Mouse (Mus musculus) lung, embryonic 16.5 days (tissue): ENCODE measurements around the gene Golga5. TPM values are rescaled to one million over a fixed set of nuclear protein-coding genes. Genes with fewer than 3 reads are reported as not detected.

Experiments used
- ATAC-seq: fragments of 200-750 bp; cut with Nextera tagmentation; 2 replicates; pipeline ENCODE4 v1.8.0; 2017; ENCODE audit warnings: low read depth, mild to moderate bottlenecking, moderate library complexity
- H3K27ac ChIP-seq: fragments of 300-500 bp; sonication (generic); 2 replicates; pipeline ENCODE4 v1.5.1; 2014; ENCODE audit warnings: mild to moderate bottlenecking, control low read depth, low read length
- H3K27me3 ChIP-seq: fragments of 300-500 bp; sonication (generic); 2 replicates; pipeline ENCODE4 v1.6.1; 2014; ENCODE audit warnings: low read depth, low read length, mixed read lengths; ENCODE audit not compliant: control insufficient read depth, insufficient read depth
- H3K36me3 ChIP-seq: fragments of 300-500 bp; sonication (generic); 2 replicates; pipeline ENCODE4 v1.6.1; 2014; ENCODE audit warnings: low read length; ENCODE audit not compliant: control insufficient read depth, insufficient read depth
- H3K4me1 ChIP-seq: fragments of 300-500 bp; sonication (generic); replicated peaks from 2 replicates; pipeline ENCODE4 v1.6.1; 2014; ENCODE audit warnings: low read length, mixed read lengths; ENCODE audit not compliant: control insufficient read depth, insufficient read depth
- H3K4me2 ChIP-seq: fragments of 300-500 bp; sonication (generic); 2 replicates; pipeline ENCODE4 v1.6.1; 2014; ENCODE audit warnings: low read depth, low read length, control low read depth
- H3K4me3 ChIP-seq: fragments of 300-500 bp; sonication (generic); 2 replicates; pipeline ENCODE4 v1.5.1; 2014; ENCODE audit warnings: mild to moderate bottlenecking, low read length, control low read depth
- H3K9ac ChIP-seq: fragments of 300-500 bp; sonication (generic); 2 replicates; pipeline ENCODE4 v1.6.1; 2014; ENCODE audit warnings: low read length, control low read depth
- H3K9me3 ChIP-seq: fragments of 300-500 bp; sonication (generic); 2 replicates; pipeline ENCODE4 v1.6.1; 2016; ENCODE audit warnings: low read length; ENCODE audit not compliant: control insufficient read depth
- WGBS: fragments of 180-500 bp; shearing (Covaris S2); extraction: QIAGEN DNeasy Blood & Tissue Kit; methylation state at CpG from one replicate; pipeline ENCODE4 v1.1.7; 2014; 5-methylcytosine and 5-hydroxymethylcytosine counted together
- polyA plus RNA-seq: library from polyadenylated mRNA; unstranded; fragments of >200 nt; fragmentation: Nextera tagmentation; extraction: Ambion mirVana; gene quantifications from 2 replicates; pipeline ENCODE4 v1.2.1, GENCODE M21; 2015

Gene Golga5
- 34.2 and 35.5 TPM in 2 replicates for polyA plus RNA-seq

- Histone ChIP-seq H3K4me1 (peaks cover 7% of the 10 kb centered on the region), H3K4me2 (peak within 1 kb of the TSS; percentile 86), H3K27ac (peak within 1 kb of the TSS; percentile 62), H3K4me3 (peak within 1 kb of the TSS; percentile 99), H3K27me3 (no peaks in the 10 kb centered on the region), H3K36me3 (peaks cover 12% of the 10 kb centered on the region), H3K9me3 (no peaks in the 10 kb centered on the region), H3K9ac (peak within 1 kb of the TSS; percentile 91)
- 0% methylated on average over 73 of the region's 86 CpGs for WGBS
- ATAC-seq, result peak; percentile 100
Observed at GRCm38 (mm10) chr12:102468894-102469764, at the start of gene Golga5. Gene Golga5 (plus strand): TSS chr12:102469135.

GRCm38 (mm10) chr12:102419544-102419943 lies 49.4 kb upstream of the Golga5 start:
- H3K27ac ChIP-seq, result no peak overlapping the region
- peaks cover 8% of the 10 kb centered on the region; the same call in 1 of the 2 replicates for H3K4me1 ChIP-seq
- H3K27me3 ChIP-seq, result no peaks in the 10 kb centered on the region
- H3K9me3 ChIP-seq, result no peaks in the 10 kb centered on the region
- H3K36me3 ChIP-seq, result 0 out of 2 replicates have a peak, but pooled peaks cover 3% of the 10 kb centered on the region
- WGBS, result 66% methylated on average over 3 of the region's 3 CpGs
- H3K4me2 ChIP-seq, result no peak overlapping the region
- no peak for ATAC-seq
- no peak overlapping the region for H3K4me3 ChIP-seq
- H3K9ac ChIP-seq, result no peak overlapping the region

GRCm38 (mm10) chr12:102420168-102420890 lies 48.6 kb upstream of the Golga5 start:
- Histone ChIP-seq H3K27me3 (no peaks in the 10 kb centered on the region), H3K4me3 (no peak overlapping the region), H3K9ac (no peak overlapping the region), H3K4me2 (no peak overlapping the region), H3K36me3 (0 out of 2 replicates have a peak, but pooled peaks cover 3% of the 10 kb centered on the region), H3K9me3 (no peaks in the 10 kb centered on the region), H3K4me1 (peaks cover 14% of the 10 kb centered on the region; the same call in 1 of the 2 replicates), H3K27ac (no peak overlapping the region)
- 73% methylated on average over 10 of the region's 10 CpGs for WGBS
- no peak for ATAC-seq

- no peak overlapping the region for H3K9ac ChIP-seq
- 39% methylated on average over 6 of the region's 6 CpGs for WGBS
- H3K4me2 ChIP-seq, result no peak overlapping the region
- no peaks in the 10 kb centered on the region for H3K27me3 ChIP-seq
- ATAC-seq, result peak; percentile 85
- H3K4me1 ChIP-seq, result peaks cover 14% of the 10 kb centered on the region; the same call in 1 of the 2 replicates
- H3K9me3 ChIP-seq, result 0 out of 2 replicates have a peak, but pooled peaks cover 2% of the 10 kb centered on the region
- H3K27ac ChIP-seq, result peak overlapping the region; percentile 62
- no peak overlapping the region for H3K4me3 ChIP-seq
- peaks cover 6% of the 10 kb centered on the region; the same call in 1 of the 2 replicates for H3K36me3 ChIP-seq
Observed at GRCm38 (mm10) chr12:102422065-102422464, 46.9 kb upstream of the Golga5 start.

GRCm38 (mm10) chr12:102422623-102423320 lies 46.2 kb upstream of the Golga5 start:
- no peak for ATAC-seq
- H3K9me3 ChIP-seq, result 0 out of 2 replicates have a peak, but pooled peaks cover 2% of the 10 kb centered on the region
- no peaks in the 10 kb centered on the region for H3K27me3 ChIP-seq
- peak overlapping the region; percentile 62 for H3K27ac ChIP-seq
- no peak overlapping the region for H3K4me3 ChIP-seq
- peaks cover 14% of the 10 kb centered on the region; the same call in 1 of the 2 replicates for H3K4me1 ChIP-seq
- no peak overlapping the region for H3K9ac ChIP-seq
- H3K36me3 ChIP-seq, result peaks cover 6% of the 10 kb centered on the region; the same call in 1 of the 2 replicates
- WGBS, result 75% methylated on average over 11 of the region's 11 CpGs
- no peak overlapping the region for H3K4me2 ChIP-seq

GRCm38 (mm10) chr12:102423625-102424024 lies 45.3 kb upstream of the Golga5 start:
- Histone ChIP-seq H3K9ac (no peak overlapping the region), H3K27me3 (no peaks in the 10 kb centered on the region), H3K27ac (no peak overlapping the region), H3K9me3 (0 out of 2 replicates have a peak, but pooled peaks cover 2% of the 10 kb centered on the region), H3K4me2 (no peak overlapping the region), H3K36me3 (peaks cover 6% of the 10 kb centered on the region; the same call in 1 of the 2 replicates), H3K4me1 (peaks cover 14% of the 10 kb centered on the region; the same call in 1 of the 2 replicates), H3K4me3 (no peak overlapping the region)
- WGBS, result 80% methylated on average over 8 of the region's 8 CpGs
- no peak for ATAC-seq

GRCm38 (mm10) chr12:102424456-102424855 lies 44.5 kb upstream of the Golga5 start:
- Histone ChIP-seq H3K36me3 (peaks cover 6% of the 10 kb centered on the region; the same call in 1 of the 2 replicates), H3K4me3 (no peak overlapping the region), H3K4me2 (no peak overlapping the region), H3K9me3 (0 out of 2 replicates have a peak, but pooled peaks cover 2% of the 10 kb centered on the region), H3K27me3 (no peaks in the 10 kb centered on the region), H3K27ac (no peak overlapping the region), H3K4me1 (peaks cover 10% of the 10 kb centered on the region; the same call in 1 of the 2 replicates), H3K9ac (no peak overlapping the region)
- 40% methylated on average over 2 of the region's 2 CpGs for WGBS
- ATAC-seq, result no peak

GRCm38 (mm10) chr12:102425048-102425578 lies 43.8 kb upstream of the Golga5 start:
- peaks cover 6% of the 10 kb centered on the region; the same call in 1 of the 2 replicates for H3K36me3 ChIP-seq
- H3K4me1 ChIP-seq, result peaks cover 8% of the 10 kb centered on the region; the same call in 1 of the 2 replicates
- H3K27me3 ChIP-seq, result no peaks in the 10 kb centered on the region
- no peak overlapping the region for H3K27ac ChIP-seq
- H3K9ac ChIP-seq, result no peak overlapping the region
- no peak overlapping the region for H3K4me3 ChIP-seq
- H3K4me2 ChIP-seq, result no peak overlapping the region
- H3K9me3 ChIP-seq, result 0 out of 2 replicates have a peak, but pooled peaks cover 2% of the 10 kb centered on the region
- ATAC-seq, result 0 out of 2 replicates have a peak, but pooled peaks have one; percentile 29
- WGBS, result 52% methylated on average over 4 of the region's 4 CpGs
